Mouse (Mus musculus) heart, postnatal 0 days (tissue): ENCODE measurements around the gene Mcts2. TPM values are rescaled to one million over a fixed set of nuclear protein-coding genes. Genes with fewer than 3 reads are reported as not detected.

Experiments used
- ATAC-seq: fragments of 200-750 bp; cut with Nextera tagmentation; 2 replicates; pipeline ENCODE4 v1.8.0; 2017; ENCODE audit warnings: low read depth, moderate number of reproducible peaks, moderate library complexity; ENCODE audit not compliant: insufficient read depth
- DNase-seq: peaks from one replicate; pipeline ENCODE4 v3.0.0-alpha.2; 2016; ENCODE audit warnings: low spot score
- H3K27ac ChIP-seq: fragments of 300-500 bp; sonication (generic); 2 replicates; pipeline ENCODE4 v1.5.1; 2014; ENCODE audit warnings: low read depth, mild to moderate bottlenecking
- H3K27me3 ChIP-seq: fragments of 300-500 bp; sonication (generic); 2 replicates; pipeline ENCODE4 v1.6.1; 2014; ENCODE audit warnings: low read length, mixed read lengths; ENCODE audit not compliant: control insufficient read depth, insufficient read depth
- H3K36me3 ChIP-seq: fragments of 300-500 bp; sonication (generic); replicated peaks from 2 replicates; pipeline ENCODE4 v1.6.1; 2014; ENCODE audit warnings: low read length, mixed read lengths; ENCODE audit not compliant: control insufficient read depth, insufficient read depth
- H3K4me1 ChIP-seq: fragments of 300-500 bp; sonication (generic); 2 replicates; pipeline ENCODE4 v1.6.1; 2014; ENCODE audit warnings: antibody characterized with exemption; ENCODE audit not compliant: control insufficient read depth, insufficient read depth
- H3K4me2 ChIP-seq: fragments of 300-500 bp; sonication (generic); 2 replicates; pipeline ENCODE4 v1.6.1; 2014; ENCODE audit warnings: low read depth, mild to moderate bottlenecking, low read length, moderate library complexity
- H3K4me3 ChIP-seq: fragments of 300-500 bp; sonication (generic); 2 replicates; pipeline ENCODE4 v1.5.1; 2014; ENCODE audit warnings: low read depth, low read length
- H3K9ac ChIP-seq: fragments of 300-500 bp; sonication (generic); replicated peaks from 2 replicates; pipeline ENCODE4 v1.6.1; 2014; ENCODE audit warnings: low read depth, low read length, mixed read lengths
- H3K9me3 ChIP-seq: fragments of 300-500 bp; sonication (generic); replicated peaks from 2 replicates; pipeline ENCODE4 v1.6.1; 2016; ENCODE audit warnings: low read length; ENCODE audit not compliant: control insufficient read depth
- CTCF ChIP-seq: IDR thresholded peaks from 2 replicates; pipeline ENCODE4 v1.5.1; 2016; ENCODE audit warnings: antibody characterized with exemption, control low read depth, low read depth
- EP300 ChIP-seq: IDR thresholded peaks from 2 replicates; pipeline ENCODE4 v1.6.1; 2016; ENCODE audit warnings: antibody characterized with exemption, low read depth
- WGBS: fragments of 180-500 bp; shearing (Covaris S2); extraction: QIAGEN DNeasy Blood & Tissue Kit; methylation state at CpG from one replicate; pipeline ENCODE4 v1.1.7; 2014; 5-methylcytosine and 5-hydroxymethylcytosine counted together
- polyA plus RNA-seq: library from polyadenylated mRNA; unstranded; fragments of >200 nt; fragmentation: Nextera tagmentation; extraction: Ambion mirVana; gene quantifications from 2 replicates; pipeline ENCODE4 v1.2.1, GENCODE M21; 2015
- total RNA-seq: library from RNA; depleted of rRNA; stranded (reverse); fragments of >200 nt; gene quantifications from 2 replicates; pipeline ENCODE4 v1.2.3, GENCODE M21; 2014; ENCODE audit warnings: low replicate concordance; rRNA removed

The Mcts2 gene
- total RNA-seq = 6.5 and 11.7 TPM in 2 replicates
- polyA plus RNA-seq = 30.9 and 31.6 TPM in 2 replicates

GRCm38 (mm10) chr2:152686806-152687267, at the start of gene Mcts2:
TSS of gene Mcts2 (plus strand) at chr2:152687035.
- WGBS = 41% methylated on average over 45 of the region's 45 CpGs
- DNase-seq = peak; percentile 92
- no peaks in the 10 kb centered on the region for H3K27me3 ChIP-seq
- H3K9me3 ChIP-seq = no peaks in the 10 kb centered on the region
- H3K4me2 ChIP-seq = peak within 1 kb of the TSS; percentile 63
- TF ChIP-seq EP300 = peak; percentile 90
- TF ChIP-seq CTCF = no peak
- peak within 1 kb of the TSS; percentile 42 for H3K9ac ChIP-seq
- peak within 1 kb of the TSS; percentile 56 for H3K27ac ChIP-seq
- no peaks in the 10 kb centered on the region for H3K4me1 ChIP-seq
- H3K4me3 ChIP-seq = peak within 1 kb of the TSS; percentile 49
- peaks cover 81% of the 10 kb centered on the region for H3K36me3 ChIP-seq
- peak; percentile 96 for ATAC-seq

DNA sequence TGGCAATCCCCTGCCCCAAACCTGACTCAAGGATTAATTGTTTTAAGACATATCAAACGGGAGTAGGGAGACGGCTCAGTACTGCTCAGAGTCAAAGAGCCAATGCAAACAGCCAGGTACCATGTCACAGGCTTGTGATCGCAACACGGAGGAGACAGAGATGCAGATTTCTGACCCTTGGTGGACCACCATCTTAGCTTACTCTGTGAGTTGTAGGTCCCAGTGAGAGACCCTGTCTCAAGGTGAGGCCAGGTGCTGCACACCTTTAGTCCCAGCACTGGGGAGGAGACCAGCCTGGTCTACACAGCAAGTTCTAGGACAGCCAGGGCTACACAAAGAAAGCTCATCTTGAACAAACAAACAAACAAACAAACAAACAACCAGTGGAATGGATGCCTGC, 49.5 kb upstream of the Mcts2 start:
- 82% methylated on average over 4 of the region's 4 CpGs for WGBS
- H3K9me3 ChIP-seq = no peaks in the 10 kb centered on the region
- H3K4me3 ChIP-seq = no peak overlapping the region
- no peak overlapping the region for H3K9ac ChIP-seq
- TF ChIP-seq EP300 (no peak), CTCF (no peak)
- H3K4me2 ChIP-seq = no peak overlapping the region
- no peak for ATAC-seq
- H3K36me3 ChIP-seq = no peaks in the 10 kb centered on the region
- DNase-seq = no peak
- H3K4me1 ChIP-seq = peaks cover 16% of the 10 kb centered on the region; the same call in 1 of the 2 replicates
- peak overlapping the region; percentile 65 for H3K27ac ChIP-seq
- 0 out of 2 replicates have a peak, but pooled peaks cover 5% of the 10 kb centered on the region for H3K27me3 ChIP-seq

- TF ChIP-seq CTCF (no peak), EP300 (no peak)
- Histone ChIP-seq H3K9ac (no peak overlapping the region), H3K4me1 (0 out of 2 replicates have a peak, but pooled peaks cover 10% of the 10 kb centered on the region), H3K9me3 (no peaks in the 10 kb centered on the region), H3K36me3 (no peaks in the 10 kb centered on the region), H3K27me3 (no peaks in the 10 kb centered on the region), H3K4me2 (no peak overlapping the region), H3K4me3 (no peak overlapping the region), H3K27ac (peak overlapping the region; percentile 75)
- ATAC-seq (no peak), DNase-seq (no peak)
- WGBS = 68% methylated on average over 6 of the region's 6 CpGs
These were observed 48.0 kb upstream of the Mcts2 start for GRCm38 (mm10) chr2:152638865-152639264.

DNA sequence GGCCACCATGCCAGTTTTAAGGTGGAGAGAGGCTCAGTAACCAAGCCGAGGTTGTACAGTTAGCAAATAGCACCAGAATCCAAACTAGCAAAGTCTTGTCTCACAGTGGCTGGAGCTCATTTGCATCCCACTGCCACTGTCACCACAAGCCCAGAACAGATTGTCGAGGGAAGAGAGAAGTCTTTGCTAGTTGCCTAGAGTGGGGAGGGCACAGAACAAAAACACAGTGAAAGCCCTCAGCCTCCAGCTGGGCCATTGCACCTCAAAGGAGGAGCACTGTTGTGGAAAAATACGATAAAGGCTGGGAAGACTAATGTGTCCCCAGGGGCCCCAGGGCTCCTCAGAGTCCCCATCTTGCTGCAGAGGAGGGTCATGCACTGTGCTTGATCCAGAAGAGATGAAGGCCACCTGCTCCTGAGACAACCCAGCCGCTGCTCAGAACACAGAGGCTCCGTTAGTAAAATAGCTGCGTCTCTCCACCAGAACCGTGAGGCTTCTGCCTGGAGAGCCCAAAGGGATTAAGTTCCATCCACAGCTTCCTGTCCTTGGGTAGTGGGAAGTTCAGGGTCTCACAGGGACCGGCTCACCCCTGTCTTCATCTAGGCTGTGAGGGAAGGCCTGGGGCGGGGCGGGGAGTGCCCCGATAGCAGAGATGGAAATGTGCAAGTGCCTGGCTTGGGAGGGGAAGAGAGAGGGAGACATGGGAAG, 47.3 kb upstream of the Mcts2 start:
- ATAC-seq = peak; percentile 40
- H3K9ac ChIP-seq = no peak overlapping the region
- peak; percentile 32 for DNase-seq

DNA sequence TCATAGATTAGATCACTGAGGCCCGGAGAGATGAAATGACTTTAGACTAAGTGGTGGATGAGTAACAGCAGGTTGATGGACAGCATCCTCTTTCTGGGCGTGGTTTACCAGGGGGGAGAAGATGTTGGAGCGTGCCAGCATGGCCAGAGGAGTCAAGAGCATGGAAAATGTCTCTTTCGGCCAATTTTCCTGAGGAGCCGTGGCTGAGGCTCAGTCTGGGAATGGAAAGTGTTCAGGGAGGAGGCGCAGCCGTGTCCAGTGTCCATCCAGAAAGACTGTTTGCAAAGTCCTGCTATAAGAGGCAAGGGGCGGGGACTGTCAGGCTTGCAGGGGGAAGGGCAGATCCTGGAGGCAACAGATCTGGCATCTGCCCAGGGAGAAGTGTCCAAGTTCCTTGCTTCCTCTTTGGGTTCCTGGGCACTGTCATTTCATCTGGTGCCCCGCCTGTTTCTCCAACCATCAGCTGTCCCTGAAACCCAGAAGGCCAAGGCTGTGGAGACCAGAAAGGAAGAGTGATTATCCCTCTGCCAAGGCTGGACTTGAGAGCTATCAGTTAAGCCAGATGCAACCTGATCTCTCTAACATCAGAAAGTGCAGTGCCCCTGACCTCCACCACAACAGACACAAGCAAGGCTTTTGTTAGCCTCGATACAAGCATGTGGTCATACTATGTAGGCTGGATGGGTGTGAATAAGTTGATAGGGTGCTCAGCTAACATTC, 33.8 kb upstream of the Mcts2 start:
- Histone ChIP-seq H3K4me1 (no peaks in the 10 kb centered on the region), H3K36me3 (no peaks in the 10 kb centered on the region), H3K27me3 (no peaks in the 10 kb centered on the region), H3K4me2 (no peak overlapping the region), H3K9ac (no peak overlapping the region), H3K4me3 (no peak overlapping the region), H3K27ac (0 out of 2 replicates have a peak overlapping the region, but pooled peaks have one; percentile 8), H3K9me3 (no peaks in the 10 kb centered on the region)
- 41% methylated on average over 10 of the region's 10 CpGs for WGBS
- ATAC-seq = peak; percentile 37
- peak; percentile 58 for DNase-seq
- TF ChIP-seq EP300 (no peak), CTCF (no peak)

More for the DNA sequence above, 47.3 kb upstream of the Mcts2 start:
- H3K27ac ChIP-seq = peak overlapping the region; percentile 75
- H3K27me3 ChIP-seq = no peaks in the 10 kb centered on the region
- no peaks in the 10 kb centered on the region for H3K36me3 ChIP-seq
- 21% methylated on average over 11 of the region's 11 CpGs for WGBS
- H3K4me1 ChIP-seq = 0 out of 2 replicates have a peak, but pooled peaks cover 10% of the 10 kb centered on the region
- H3K4me2 ChIP-seq = no peak overlapping the region
- no peak overlapping the region for H3K4me3 ChIP-seq
- TF ChIP-seq CTCF (no peak), EP300 (no peak)
- no peaks in the 10 kb centered on the region for H3K9me3 ChIP-seq
